Mouse (Mus musculus) megakaryocyte, adult 5-6 weeks (primary cell): Measurements from ENCODE around the gene Tcp11l2. TPM values are rescaled to one million over a fixed set of nuclear protein-coding genes. Genes with fewer than 3 reads are reported as not detected.

Experiments used
- ATAC-seq: 2 replicates; pipeline ENCODE4 v1.8.0; 2016; ENCODE audit warnings: mild to moderate bottlenecking, inconsistent platforms; ENCODE audit not compliant: poor library complexity, severe bottlenecking
- total RNA-seq, 2 experiments: library from RNA; stranded (forward) in 1 of 2; stranded (reverse) in 1 of 2; fragments of 153-499, 151-499 nt in 1 of 2; fragments of 221-1000, 200-1000 nt in 1 of 2; gene quantifications; 2 replicates each; pipeline versions ENCODE4 v1.2.3 to v1.2.4; 2015 to 2017

Tcp11l2 gene
- total RNA-seq, 2 experiments from 2014 or later = 29.7 to 54.8 TPM

DNA sequence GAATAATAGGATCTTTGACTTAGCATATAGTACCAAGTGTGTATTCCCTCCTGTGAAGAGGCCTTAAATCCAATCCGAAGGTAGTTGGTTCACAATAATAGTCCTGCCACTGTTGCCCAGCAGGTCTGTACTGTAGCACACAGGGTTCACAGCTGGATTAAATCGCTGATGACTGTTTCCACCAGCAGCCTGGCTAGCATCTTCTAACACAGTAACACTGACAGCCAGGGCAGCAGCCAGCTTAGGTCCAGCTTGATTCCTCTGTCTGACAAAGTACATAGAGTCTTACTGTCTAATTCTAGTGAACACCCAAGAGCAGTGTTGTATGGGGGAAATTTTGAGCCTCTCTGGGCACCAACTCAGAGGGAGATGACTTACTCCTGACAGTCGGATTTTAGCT, 16.3 kb downstream of the Tcp11l2 start:
- ATAC-seq = no peak

DNA sequence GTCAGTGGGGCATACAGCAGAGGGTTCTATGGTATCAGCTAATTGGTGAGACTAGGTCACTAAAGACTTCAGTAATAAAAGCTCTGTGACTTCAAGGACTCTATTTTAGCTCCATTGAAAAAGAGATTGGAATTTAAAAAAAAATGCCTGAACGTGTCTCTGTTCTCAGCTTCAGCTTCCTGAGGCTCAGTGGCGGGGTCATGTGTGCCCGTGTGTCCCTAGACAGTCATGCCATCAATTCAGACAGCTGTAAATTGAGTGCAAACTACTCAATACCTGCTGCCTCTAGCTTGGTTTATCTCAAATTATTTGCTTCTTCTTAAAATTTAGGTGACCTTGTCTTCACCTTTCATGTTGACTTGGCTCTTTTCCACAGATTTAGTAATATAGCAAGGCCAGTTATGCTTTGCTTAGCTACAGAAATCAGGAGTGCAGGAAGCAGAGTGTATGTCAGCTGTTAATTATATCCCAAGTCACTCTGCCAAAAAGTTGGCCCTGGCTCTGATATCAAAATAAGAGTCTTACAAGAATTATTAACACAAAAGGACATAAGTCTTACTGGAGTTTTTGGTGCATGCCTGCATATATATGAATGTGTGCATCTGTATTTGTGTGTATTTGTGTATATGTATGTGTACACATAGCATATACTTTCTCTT, 20.8 kb downstream of the Tcp11l2 start:
- ATAC-seq = no peak

DNA sequence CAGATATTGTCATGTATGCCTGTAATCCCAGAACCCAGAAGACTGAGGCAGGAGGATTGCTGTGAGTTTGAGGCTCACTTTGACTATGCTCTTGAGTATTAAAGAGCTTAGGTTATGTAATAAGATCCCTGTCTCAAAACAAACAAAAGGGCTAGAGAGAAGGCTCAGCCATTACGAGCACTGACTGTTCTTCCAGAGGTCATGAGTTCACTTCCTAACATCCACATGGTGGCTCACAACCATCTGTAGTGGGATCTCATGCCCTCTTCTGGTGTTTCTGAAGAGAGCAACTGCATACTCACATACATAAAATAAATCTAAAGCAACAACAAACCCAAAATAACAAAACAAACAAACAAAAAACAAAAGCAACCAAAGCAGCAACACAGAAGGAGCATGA, 21.7 kb downstream of the Tcp11l2 start:
- ATAC-seq = no peak

DNA sequence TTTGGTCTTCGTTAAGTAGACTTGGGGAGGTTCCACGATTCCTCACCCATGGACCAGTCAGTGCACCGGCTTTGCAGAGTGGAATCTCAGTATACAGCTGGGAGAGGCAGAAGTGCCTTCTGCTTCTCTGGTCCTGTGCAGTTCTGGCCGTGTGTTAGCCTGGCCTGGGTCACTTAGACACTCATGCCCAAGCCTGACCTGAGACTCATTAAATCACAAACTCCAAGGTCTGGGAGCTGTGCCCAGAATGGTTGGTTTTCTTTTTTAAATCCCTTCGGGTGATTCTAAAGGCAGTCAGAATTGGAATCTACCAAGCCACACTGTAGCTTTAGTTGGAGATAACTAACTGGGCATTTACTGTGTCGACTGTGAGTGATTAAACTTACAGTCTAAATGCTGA, 23.7 kb downstream of the Tcp11l2 start:
- ATAC-seq = no peak

DNA sequence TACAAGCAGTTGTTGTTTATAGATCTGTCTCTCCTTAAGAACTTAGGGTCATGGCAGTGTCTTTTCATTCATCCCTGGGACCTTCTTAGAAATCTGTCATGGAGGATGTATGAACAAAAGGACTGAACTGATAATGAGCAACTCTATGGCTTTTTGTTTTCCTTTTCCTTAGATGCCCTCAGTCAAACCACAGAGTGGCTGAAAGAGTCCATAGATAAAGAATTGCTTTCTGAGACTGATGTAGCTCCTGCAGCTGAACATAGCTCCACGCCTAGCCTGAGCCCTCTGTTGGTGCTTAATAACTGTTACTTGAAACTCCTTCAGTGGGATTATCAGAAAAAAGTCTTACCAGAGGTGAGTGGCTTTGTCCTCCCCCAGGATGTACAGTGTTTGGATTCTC, 27.9 kb downstream of the Tcp11l2 start:
- ATAC-seq = no peak

DNA sequence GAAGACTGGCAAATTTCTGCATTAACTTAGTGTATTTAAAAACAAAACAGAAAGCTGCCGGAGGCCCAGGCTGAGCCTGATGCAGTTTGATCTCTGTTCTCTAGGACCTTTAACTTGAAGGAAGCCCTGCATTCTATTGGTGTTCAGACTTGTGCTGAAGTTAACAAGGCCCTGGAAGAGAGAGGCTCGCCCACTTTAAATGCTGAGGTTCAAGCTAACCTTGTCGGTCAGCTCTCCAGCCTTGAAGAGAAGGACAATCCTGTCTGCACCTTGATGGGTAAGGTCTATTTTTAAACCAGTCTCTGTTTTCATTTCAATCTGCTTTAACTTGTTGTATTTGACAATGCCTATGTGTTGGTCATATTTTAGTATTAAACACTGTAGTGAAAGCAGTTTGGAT, 31.9 kb downstream of the Tcp11l2 start:
- ATAC-seq = no peak

DNA sequence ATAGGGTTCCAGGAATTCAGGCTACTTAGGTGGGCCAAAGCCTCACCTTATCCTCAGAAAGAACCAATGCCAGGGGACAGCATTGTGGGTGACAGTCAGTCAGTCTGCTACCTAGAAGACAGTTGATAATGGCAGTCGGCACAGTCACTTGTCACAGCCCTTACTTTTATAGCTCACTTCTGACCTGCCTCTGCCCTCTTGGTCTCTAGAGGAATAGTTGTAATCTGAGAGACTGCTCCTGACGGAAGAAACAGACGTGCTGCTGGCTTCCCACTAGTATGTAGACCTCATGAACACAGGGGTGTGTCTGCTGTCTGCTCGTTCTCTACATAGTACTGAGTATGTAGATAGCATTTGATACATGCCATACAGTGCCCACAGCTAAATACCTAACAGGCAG, 33.9 kb downstream of the Tcp11l2 start:
- no peak for ATAC-seq

DNA sequence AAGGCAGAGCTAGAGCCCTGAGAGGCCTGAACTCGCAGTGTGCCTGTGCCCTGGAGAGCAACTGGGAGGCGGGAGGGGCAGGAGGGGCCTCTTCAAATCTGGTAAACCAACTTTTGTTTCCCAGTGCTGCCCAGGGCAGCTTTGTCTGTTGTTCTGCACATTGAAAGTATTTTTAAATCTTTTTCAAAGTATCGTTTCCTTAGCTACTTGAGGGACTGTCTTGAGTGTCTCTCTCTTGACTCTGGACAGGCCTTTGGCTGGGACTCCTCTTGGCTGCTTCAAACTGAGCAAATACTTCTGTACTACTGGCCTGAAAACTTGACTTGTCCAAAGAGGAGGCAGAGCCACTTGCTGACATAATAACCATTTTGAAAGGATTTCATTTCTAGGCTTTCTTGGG, 34.4 kb downstream of the Tcp11l2 start:
- no peak for ATAC-seq

DNA sequence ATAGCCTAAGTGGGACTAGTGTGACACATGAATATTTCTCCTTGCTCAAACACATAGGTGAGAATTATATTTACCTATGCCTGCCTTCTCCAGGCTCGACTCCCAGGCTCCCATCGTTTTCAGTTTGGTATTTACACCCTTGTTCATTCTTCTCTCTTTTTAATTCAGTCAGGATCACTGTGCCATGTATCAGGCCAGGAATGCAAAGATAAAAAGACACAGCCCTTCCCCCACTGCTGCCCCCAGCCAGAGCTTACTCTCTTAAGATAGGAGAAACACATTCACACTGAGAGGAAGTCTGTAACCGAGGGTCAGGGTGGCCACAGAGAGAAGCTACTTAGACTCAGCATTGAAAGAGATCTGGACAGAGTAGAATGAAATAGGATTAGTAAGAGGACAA, 35.2 kb downstream of the Tcp11l2 start:
- no peak for ATAC-seq

DNA sequence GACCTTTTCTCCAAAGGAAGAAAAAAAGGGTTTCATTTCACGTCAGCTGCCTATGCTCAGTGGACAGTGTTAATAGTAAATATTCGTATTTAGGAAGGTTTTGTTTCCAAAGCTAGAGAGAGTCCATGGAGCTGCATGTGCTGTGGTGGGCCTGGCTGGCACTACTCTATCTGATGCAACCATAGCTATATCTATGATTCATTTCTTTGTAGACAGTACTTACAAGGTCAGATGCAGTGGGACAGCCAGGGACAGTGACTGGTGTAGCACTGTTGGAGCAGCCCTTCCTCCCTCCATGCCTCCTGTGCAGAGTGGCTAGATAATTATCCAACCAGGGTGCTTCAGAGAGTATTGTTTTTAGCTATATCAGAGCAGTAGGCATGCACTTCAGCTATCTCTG, 35.9 kb downstream of the Tcp11l2 start:
- ATAC-seq = no peak

DNA sequence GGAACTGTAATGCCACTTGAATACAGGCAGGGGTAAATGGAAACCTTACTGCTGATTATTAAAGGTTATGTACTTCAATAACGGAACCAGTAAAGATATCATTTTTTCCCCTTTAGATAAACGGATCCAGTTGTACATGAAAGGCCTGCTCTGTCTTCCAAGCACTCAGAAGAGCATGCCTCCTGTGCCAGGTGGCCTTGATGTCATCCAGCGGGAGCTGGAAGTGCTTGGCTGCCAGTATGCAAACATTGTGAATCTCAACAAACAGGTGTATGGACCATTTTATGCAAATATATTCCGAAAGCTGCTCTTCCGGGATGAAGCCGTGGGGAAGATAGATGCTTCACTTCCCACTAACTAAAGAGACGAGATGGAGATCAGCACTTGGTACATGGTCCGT, 36.9 kb downstream of the Tcp11l2 start:
- no peak for ATAC-seq

DNA sequence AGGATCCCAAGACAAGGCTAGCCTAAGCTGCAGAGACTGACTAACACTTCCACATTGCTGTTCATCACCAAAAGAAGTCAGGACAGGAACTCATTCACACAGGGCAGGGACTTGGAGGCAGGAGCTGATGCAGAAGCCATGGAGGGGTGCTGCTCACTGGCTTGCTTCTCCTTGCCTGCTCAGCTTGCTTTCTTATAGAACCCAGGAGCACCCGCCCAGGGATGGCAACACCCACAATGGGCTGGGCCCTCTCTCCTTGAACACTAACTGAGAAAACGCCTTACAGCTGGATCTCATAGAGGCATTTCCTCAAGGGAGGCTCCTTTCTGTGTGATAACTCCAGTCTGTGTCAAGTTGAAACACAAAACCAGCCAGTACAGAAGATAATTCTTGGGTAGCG, 38.6 kb downstream of the Tcp11l2 start:
- no peak for ATAC-seq

DNA sequence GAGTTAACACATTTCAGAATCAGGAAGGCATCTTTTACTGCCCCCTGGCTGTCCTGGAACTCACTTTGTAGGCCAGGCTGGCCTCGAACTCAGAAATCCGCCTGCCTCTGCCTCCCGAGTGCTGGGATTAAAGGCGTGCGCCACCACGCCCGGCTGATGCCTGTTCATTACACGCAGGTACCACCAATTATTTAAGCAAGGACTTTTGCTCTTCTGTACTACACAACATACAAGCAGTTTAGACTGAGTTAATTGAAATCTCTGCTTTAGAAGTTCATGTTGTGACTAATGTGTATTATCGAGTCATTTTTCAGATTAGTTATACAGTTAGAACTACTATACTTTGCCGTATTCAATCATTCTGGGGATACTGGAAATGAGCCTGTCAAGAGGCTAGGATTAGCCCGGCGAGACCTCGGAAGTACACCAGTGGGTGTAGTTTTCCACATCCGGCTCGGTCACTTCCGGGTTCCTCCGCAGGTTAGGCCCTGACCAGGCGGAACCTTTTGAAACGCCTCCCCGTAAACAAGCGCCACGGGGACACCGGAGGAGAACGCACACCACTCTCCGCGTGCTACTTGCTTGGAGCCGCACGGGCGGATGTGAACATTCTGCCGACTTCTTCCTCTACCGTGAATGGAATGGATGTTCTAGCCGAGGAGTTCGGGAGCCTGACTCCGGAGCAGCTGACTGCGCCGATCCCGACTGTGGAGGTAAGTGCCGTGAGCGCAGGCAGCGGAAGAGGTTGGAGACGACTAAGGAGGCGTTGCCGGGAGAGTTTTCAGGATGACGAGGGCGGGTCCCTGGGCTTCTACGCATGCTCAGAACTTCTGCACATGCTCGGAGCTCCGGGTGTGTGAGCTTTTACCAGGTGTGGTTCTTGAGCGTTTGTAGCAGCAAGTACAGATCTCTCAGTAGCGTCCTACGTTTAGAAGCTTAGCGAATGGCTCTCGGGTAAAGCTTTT, 45.7 kb downstream of the Tcp11l2 start, which contains the start of gene Polr3b:
TSS of gene Polr3b (plus strand) at position 467 of the 965 bp plus-strand sequence.
- ATAC-seq = peak; percentile 98

DNA sequence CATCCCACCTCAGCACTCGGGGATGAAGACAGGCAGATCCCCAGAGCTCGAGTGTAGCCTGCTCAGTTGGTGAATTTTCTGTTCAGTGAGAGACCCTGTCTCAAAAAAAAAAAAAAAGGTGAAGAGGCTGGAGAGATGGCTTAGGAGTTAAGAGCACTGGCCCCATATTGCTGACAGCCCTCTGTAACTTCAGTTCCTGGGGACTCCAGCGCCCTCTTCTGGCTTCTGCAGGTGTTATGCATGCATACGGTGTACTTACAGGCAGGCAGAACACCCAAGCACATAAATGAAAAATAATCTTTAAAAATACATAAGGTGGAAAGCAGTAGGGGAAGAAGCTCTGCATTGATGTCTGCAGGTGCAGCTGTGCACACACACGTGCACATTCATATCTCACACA, 54.8 kb downstream of the Tcp11l2 start:
- peak; percentile 72 for ATAC-seq

DNA sequence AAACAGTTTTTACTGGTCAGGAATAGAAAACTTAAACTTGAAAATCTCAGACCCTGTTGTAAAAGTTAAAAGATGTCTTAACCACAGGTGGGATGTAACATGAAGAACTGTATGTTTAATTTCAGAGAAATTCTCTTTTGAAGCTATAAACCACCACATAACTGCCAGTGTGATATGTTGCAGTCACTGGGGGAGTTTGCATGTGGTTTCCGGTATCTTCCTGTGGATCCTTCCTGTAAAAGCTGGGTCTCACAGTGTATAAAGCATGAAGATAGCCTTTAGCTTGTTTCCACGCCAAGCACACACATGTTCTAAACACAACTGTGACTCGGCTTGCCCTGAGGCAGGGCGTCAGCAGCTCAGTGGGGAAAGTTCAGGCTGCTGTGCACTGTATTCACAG, 55.6 kb downstream of the Tcp11l2 start:
- no peak for ATAC-seq

DNA sequence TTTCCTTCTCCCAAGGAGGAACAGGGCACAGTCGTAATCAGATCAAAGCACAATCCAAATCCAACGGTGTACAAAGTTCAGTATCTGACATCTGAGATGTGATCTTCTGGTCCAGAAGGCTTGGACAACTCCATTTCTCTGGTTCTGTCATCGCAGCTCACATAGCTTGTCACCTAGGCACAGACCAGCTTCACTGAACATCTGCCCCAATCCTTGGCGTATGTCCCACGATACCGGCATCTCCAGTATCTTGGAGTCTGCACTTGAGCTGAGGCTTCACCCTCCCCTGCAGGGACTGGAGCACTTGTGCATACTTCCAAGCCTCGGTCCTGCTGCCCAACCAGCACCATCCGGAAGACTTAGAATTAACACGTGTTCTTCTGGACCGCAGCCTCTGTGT, 60.2 kb downstream of the Tcp11l2 start:
- ATAC-seq = no peak

DNA sequence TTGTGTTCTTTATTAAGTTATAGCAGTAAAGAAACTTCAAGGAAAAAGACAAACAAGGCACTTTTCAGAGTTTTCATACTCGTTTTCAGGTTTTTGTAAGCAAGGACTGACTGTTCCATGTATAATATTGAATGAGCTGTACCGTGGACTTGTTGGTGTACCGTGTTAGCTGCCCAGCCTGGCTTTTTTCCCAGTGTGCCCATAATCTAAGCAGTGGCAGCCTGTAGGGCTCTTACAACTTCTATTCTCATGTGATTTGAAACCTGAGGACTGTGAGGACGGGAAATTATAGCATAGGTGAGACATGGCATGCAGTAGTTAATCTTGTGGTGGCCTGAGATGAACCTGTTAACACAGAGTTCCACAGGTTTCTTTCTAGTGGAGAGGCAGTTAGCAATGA, 62.0 kb downstream of the Tcp11l2 start:
- ATAC-seq = no peak

DNA sequence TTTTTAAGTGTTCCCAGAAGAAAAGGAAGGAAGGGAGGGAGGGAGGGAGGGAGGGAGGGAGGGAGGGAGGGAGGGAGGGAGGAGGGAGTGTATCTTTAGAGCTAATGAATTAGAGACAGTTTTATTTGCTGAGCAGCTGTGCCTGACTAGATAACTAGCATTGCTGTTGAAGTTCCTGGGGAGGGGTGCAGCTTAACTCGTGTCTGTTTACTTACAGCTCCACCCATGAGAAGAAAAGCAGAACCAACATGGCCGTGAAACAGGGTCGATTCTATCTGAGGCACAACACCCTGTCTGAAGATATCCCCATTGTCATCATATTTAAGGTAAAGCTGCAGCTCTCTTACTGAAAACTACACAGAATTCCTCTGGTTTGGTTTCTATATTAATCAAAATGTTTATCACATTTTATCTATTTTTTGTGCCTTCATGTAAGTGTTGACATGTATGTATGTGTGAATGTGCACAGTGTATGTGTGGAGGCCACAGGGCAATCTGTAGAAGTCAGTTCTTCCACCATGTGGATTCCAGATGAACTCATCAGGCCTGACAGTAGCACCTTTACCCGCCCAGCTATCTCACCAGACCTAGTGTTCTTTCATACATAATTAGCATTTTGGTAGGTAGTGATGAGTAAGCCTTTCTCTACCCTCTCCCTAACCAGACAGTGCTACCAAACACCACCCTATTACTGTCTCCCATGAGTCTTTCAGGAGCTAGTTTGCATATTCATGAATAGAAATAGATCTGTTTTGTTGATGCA, 63.3 kb downstream of the Tcp11l2 start:
- peak; percentile 71 for ATAC-seq

DNA sequence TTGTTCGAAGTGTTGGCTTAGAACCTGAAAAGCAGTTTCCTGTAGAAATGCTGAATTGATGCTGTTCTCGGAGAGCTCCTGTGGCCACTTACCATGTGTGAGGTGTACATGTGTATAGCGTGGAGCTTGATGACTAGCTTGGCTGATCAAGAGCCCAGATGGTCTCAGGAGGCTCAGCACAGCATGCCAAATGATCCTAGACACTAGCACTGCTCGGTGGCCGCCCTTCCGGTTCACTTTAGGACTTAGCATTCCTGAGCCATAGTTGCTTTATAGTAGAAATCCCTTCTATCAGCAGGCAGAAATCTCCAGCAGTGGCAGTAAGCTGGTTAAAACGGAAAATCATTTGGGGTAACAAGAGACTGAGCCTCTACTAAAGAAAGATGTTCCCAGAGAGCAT, 64.4 kb downstream of the Tcp11l2 start:
- ATAC-seq = no peak

DNA sequence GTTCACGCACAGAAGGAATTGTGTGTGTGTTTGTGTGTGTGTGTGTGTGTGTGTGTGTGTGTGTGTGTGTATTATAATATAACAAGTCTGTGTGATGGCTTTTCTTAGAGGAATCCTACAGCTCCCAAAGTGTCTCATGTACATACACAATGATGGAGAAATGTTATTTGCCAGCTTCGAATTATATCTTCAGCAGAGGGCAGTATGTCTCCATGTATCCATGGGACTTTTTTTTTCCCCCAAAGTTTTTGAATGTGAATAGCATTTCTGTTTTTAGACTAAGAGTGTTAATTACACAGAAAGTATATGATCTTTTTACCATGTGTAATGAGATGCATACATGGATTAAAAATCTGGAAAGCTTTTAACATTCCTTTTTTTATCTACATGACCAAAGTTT, 65.2 kb downstream of the Tcp11l2 start:
- no peak for ATAC-seq

DNA sequence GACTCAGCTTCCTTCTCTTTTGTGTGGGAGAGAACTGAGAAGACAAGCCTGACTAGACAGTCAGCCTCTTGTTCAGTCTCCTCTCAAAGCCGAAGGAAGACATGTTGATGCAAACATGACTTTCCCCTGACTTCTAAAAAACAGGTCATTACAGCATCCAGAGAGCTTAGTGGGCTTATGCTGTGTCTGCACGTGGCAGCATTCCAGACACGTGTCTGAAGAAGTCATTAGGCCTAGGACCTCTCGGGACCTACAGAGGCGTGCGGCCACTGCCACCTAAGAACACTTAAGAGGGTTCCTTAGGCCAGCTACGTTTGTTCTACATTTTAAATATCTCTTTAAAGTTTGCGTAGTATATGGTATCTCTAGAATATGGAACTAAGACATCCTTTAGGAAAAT, 69.5 kb downstream of the Tcp11l2 start:
- no peak for ATAC-seq
